Mouse (Mus musculus): ENCODE results near the gene Higd1b. TPM values are rescaled to one million over a fixed set of nuclear protein-coding genes. Genes with fewer than 3 reads are reported as not detected.
A peak's percentile ranks its signal among the peaks of the same experiment; 100 is the strongest.

Gene Higd1b
- polyA plus RNA-seq (2012; rRNA removed) = 3.2 and 4.0 TPM in 2 replicates

- no peak for DNase-seq (ENCODE audit: low spot score)
Measured at GRCm38 (mm10) chr11:102835549-102835948, at the start of gene Higd1b. TSS of gene Higd1b (plus strand) at chr11:102835849.

- DNase-seq (ENCODE audit: low spot score) = no peak
Measured at GRCm38 (mm10) chr11:102787688-102788177, 47.9 kb upstream of the Higd1b start.

GRCm38 (mm10) chr11:102791682-102792445 lies 43.8 kb upstream of the Higd1b start:
- no peak for DNase-seq (ENCODE audit: low spot score)

GRCm38 (mm10) chr11:102794157-102794556 lies 41.5 kb upstream of the Higd1b start:
- DNase-seq (ENCODE audit: low spot score) = no peak

- DNase-seq (ENCODE audit: low spot score) = no peak
Measured at GRCm38 (mm10) chr11:102803453-102803852, 32.2 kb upstream of the Higd1b start.

GRCm38 (mm10) chr11:102808246-102808645 lies 27.4 kb upstream of the Higd1b start:
- DNase-seq (ENCODE audit: low spot score) = no peak

- no peak for DNase-seq (ENCODE audit: low spot score)
Measured at GRCm38 (mm10) chr11:102810721-102811485, 24.7 kb upstream of the Higd1b start.

- DNase-seq (ENCODE audit: low spot score) = no peak
Measured at GRCm38 (mm10) chr11:102814881-102815280, 20.8 kb upstream of the Higd1b start.

GRCm38 (mm10) chr11:102818121-102819020 lies 17.3 kb upstream of the Higd1b start:
- DNase-seq (ENCODE audit: low spot score) = peak; percentile 37

- peak; percentile 58 for DNase-seq (ENCODE audit: low spot score)
Measured at GRCm38 (mm10) chr11:102819021-102819782, 16.4 kb upstream of the Higd1b start, which contains the start of gene Gjc1. TSS of gene Gjc1 (minus strand) at chr11:102819700.

- DNase-seq (ENCODE audit: low spot score) = no peak
Measured at GRCm38 (mm10) chr11:102819783-102820385, 15.8 kb upstream of the Higd1b start.

GRCm38 (mm10) chr11:102820432-102820831 lies 15.2 kb upstream of the Higd1b start:
- no peak for DNase-seq (ENCODE audit: low spot score)

GRCm38 (mm10) chr11:102821231-102821630 lies 14.4 kb upstream of the Higd1b start:
- DNase-seq (ENCODE audit: low spot score) = no peak

GRCm38 (mm10) chr11:102826476-102826875 lies 9.2 kb upstream of the Higd1b start:
- no peak for DNase-seq (ENCODE audit: low spot score)

- DNase-seq (ENCODE audit: low spot score) = no peak
Measured at GRCm38 (mm10) chr11:102827097-102827496, 8.6 kb upstream of the Higd1b start.

GRCm38 (mm10) chr11:102830276-102830675 lies 5.4 kb upstream of the Higd1b start:
- no peak for DNase-seq (ENCODE audit: low spot score)

GRCm38 (mm10) chr11:102832700-102833297 lies 2.9 kb upstream of the Higd1b start:
- no peak for DNase-seq (ENCODE audit: low spot score)

GRCm38 (mm10) chr11:102834219-102834618 lies 1.4 kb upstream of the Higd1b start:
- no peak for DNase-seq (ENCODE audit: low spot score)

GRCm38 (mm10) chr11:102836146-102836545 lies 497 bp downstream of the Higd1b start:
- no peak for DNase-seq (ENCODE audit: low spot score)

- no peak for DNase-seq (ENCODE audit: low spot score)
Measured at GRCm38 (mm10) chr11:102837385-102837784, 1.7 kb downstream of the Higd1b start.

All from urinary bladder, adult 2 months (tissue).